In the genomic region with DNA sequence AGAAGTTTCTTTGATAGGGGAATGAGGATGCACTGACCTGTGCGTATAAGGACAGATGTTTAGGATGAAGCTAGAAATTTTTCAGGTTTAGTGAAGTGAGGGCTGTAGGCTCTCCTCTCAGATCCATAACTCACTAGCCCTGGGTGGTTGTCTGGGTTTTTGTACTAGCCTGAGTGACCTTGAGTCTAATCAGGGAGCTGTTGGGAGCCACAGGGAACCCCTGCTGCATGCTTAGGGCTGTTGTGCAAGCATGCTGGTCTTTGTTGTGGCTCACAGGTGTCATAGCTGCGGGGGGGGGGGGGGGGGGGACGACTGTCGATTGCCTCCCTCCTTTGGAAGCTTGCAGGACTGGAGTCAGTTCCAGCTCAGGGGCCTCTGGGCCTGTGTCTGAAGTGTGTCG, we compare ENCODE assay signal across 21 mouse cellular contexts. TPM values are rescaled to one million over a fixed set of nuclear protein-coding genes. Genes with fewer than 3 reads are reported as not detected.
DNase-seq lines count a peak whose midpoint lies in the region; ATAC-seq and TF ChIP-seq lines count a peak whose summit lies in the region.
"Had no signal": no experiment of that assay in that cellular context is flagged by ENCODE, and none has a peak within 500 bp of the region (broad histone marks: within the 10 kb centered on the region; RNA-seq: fewer than 3 reads in every experiment).

No protein-coding gene starts in this region.

- peaks cover 3% of the 10 kb centered on the region; the same call in 1 of the 2 replicates for H3K36me3 ChIP-seq in heart, embryonic 11.5 days (ENCODE audit: control insufficient read depth, insufficient read depth, low read length)
- peaks cover 4% of the 10 kb centered on the region for H3K36me3 ChIP-seq in heart, embryonic 15.5 days
- peaks cover 12% of the 10 kb centered on the region; the same call in 1 of the 2 replicates for H3K36me3 ChIP-seq in stomach, embryonic 15.5 days
- H3K36me3 ChIP-seq in stomach, postnatal 0 days (ENCODE audit: control insufficient read depth, insufficient read depth, low read length) = no peaks in the 10 kb centered on the region

- TF ChIP-seq CTCF in stomach, postnatal 0 days (IDR thresholded peaks at IDR 0.05; ENCODE audit: low read depth) = no peak

- H3K4me2 ChIP-seq in heart, embryonic 11.5 days = no peak overlapping the region
- H3K4me2 ChIP-seq in heart, embryonic 15.5 days = no peak overlapping the region
- H3K4me2 ChIP-seq in stomach, embryonic 15.5 days = no peak overlapping the region
- H3K4me2 ChIP-seq in stomach, postnatal 0 days (replicated peaks; ENCODE audit: low read depth) = no peak overlapping the region
- H3K4me2 ChIP-seq: embryonic facial prominence, embryonic 12.5 days; forebrain, embryonic 15.5 days; hindbrain, embryonic 12.5 days had no signal

- intact Hi-C loops in heart, postnatal 25 days (cut with DNase I) = no loop called here

- no peaks in the 10 kb centered on the region for H3K27me3 ChIP-seq in heart, embryonic 11.5 days (ENCODE audit: control insufficient read depth, insufficient read depth, low read length)
- no peaks in the 10 kb centered on the region for H3K27me3 ChIP-seq in heart, embryonic 15.5 days
- no peaks in the 10 kb centered on the region for H3K27me3 ChIP-seq in stomach, embryonic 15.5 days (replicated peaks)
- no peaks in the 10 kb centered on the region for H3K27me3 ChIP-seq in stomach, postnatal 0 days (ENCODE audit: control insufficient read depth, insufficient read depth, low read length)
- H3K27me3 ChIP-seq: CH12.LX; embryonic facial prominence, embryonic 12.5 days; forebrain, embryonic 15.5 days; hindbrain, embryonic 12.5 days had no signal

- no peak for DNase-seq in heart, postnatal 25 days (ENCODE audit: low spot score)
- DNase-seq in heart, adult 9 months (ENCODE audit: low spot score in 2 of 2) = no peak
- no peak for DNase-seq in stomach, postnatal 0 days (ENCODE audit: low spot score)
- DNase-seq in adrenal gland, adult 8-10 months = no peak
- DNase-seq: adrenal gland, postnatal 14 days; cerebellum, adult 11-12 months; cerebellum, adult 9-10 months; cerebellum, postnatal 25 days; gastrocnemius, postnatal 36 days; kidney, adult 8-10 months had no signal

- H3K4me3 ChIP-seq in heart, embryonic 11.5 days (ENCODE audit: low read depth, low read length) = no peak overlapping the region
- no peak overlapping the region for H3K4me3 ChIP-seq in heart, embryonic 15.5 days
- no peak overlapping the region for H3K4me3 ChIP-seq in stomach, embryonic 15.5 days (replicated peaks)
- no peak overlapping the region for H3K4me3 ChIP-seq in stomach, postnatal 0 days (ENCODE audit: low read depth, low read length)
- H3K4me3 ChIP-seq: embryonic facial prominence, embryonic 12.5 days; forebrain, embryonic 15.5 days; heart, adult 2 months; hindbrain, embryonic 12.5 days had no signal

- 0 out of 2 replicates have a peak, but pooled peaks cover 3% of the 10 kb centered on the region for H3K4me1 ChIP-seq in heart, embryonic 11.5 days (ENCODE audit: control insufficient read depth, insufficient read depth, low read length)
- peaks cover 14% of the 10 kb centered on the region for H3K4me1 ChIP-seq in heart, embryonic 15.5 days (replicated peaks)
- no peaks in the 10 kb centered on the region; the same call in 1 of the 2 replicates for H3K4me1 ChIP-seq in stomach, embryonic 15.5 days
- H3K4me1 ChIP-seq in stomach, postnatal 0 days (replicated peaks; ENCODE audit: control insufficient read depth, insufficient read depth) = no peaks in the 10 kb centered on the region
- H3K4me1 ChIP-seq: embryonic facial prominence, embryonic 12.5 days; forebrain, embryonic 15.5 days; hindbrain, embryonic 12.5 days had no signal

- no peak for TF ChIP-seq EP300 in stomach, postnatal 0 days (optimal IDR thresholded peaks at IDR 0.05)

- ATAC-seq in heart, embryonic 11.5 days (replicated peaks; ENCODE audit: insufficient number of reproducible peaks, low FRiP score, low TSS enrichment) = no peak
- no peak for ATAC-seq in heart, embryonic 15.5 days (replicated peaks; ENCODE audit: insufficient number of reproducible peaks, insufficient read depth, low FRiP score, low read depth)
- ATAC-seq in stomach, embryonic 15.5 days (ENCODE audit: insufficient read depth, low FRiP score, low read depth) = peak; percentile 47; the same call in 1 of the 2 replicates
- ATAC-seq in stomach, postnatal 0 days (ENCODE audit: low FRiP score, low TSS enrichment) = no peak
- ATAC-seq: forebrain, embryonic 15.5 days; hindbrain, embryonic 16.5 days; inflammation-experienced regulatory T-cells, adult 6 months; intestine, postnatal 0 days had no signal

- 40% methylated on average over 5 of the region's 5 CpGs for WGBS in heart, embryonic 11.5 days (ENCODE audit: insufficient replicate concordance)
- 34% methylated on average over 5 of the region's 5 CpGs for WGBS in heart, embryonic 15.5 days
- WGBS in stomach, embryonic 15.5 days = 41% methylated on average over 5 of the region's 5 CpGs
- WGBS in stomach, postnatal 0 days = 52% methylated on average over 5 of the region's 5 CpGs

- H3K27ac ChIP-seq in heart, embryonic 11.5 days (ENCODE audit: low read depth, low read length) = peak overlapping the region; percentile 60
- peak overlapping the region; percentile 76 for H3K27ac ChIP-seq in heart, embryonic 15.5 days
- no peak overlapping the region for H3K27ac ChIP-seq in stomach, embryonic 15.5 days
- no peak overlapping the region for H3K27ac ChIP-seq in stomach, postnatal 0 days (replicated peaks)
- H3K27ac ChIP-seq: embryonic facial prominence, embryonic 12.5 days; forebrain, embryonic 15.5 days; heart, adult 2 months; hindbrain, embryonic 12.5 days had no signal

- no peak overlapping the region for H3K9ac ChIP-seq in heart, embryonic 11.5 days (ENCODE audit: low read depth, low read length)
- H3K9ac ChIP-seq in heart, embryonic 15.5 days = no peak overlapping the region
- no peak overlapping the region for H3K9ac ChIP-seq in stomach, embryonic 15.5 days
- H3K9ac ChIP-seq in stomach, postnatal 0 days (ENCODE audit: low read length) = no peak overlapping the region
- H3K9ac ChIP-seq: embryonic facial prominence, embryonic 12.5 days; forebrain, embryonic 15.5 days; hindbrain, embryonic 12.5 days had no signal

- no peaks in the 10 kb centered on the region for H3K9me3 ChIP-seq in heart, embryonic 11.5 days (replicated peaks; ENCODE audit: control insufficient read depth, low read length)
- H3K9me3 ChIP-seq in heart, embryonic 15.5 days (replicated peaks) = no peaks in the 10 kb centered on the region
- no peaks in the 10 kb centered on the region for H3K9me3 ChIP-seq in stomach, embryonic 15.5 days
- H3K9me3 ChIP-seq in stomach, postnatal 0 days (ENCODE audit: control insufficient read depth, low read length) = no peaks in the 10 kb centered on the region
- H3K9me3 ChIP-seq: embryonic facial prominence, embryonic 12.5 days; forebrain, embryonic 15.5 days; hindbrain, embryonic 12.5 days had no signal

RNA-seq across cellular contexts. Expression of a gene that starts 16.9 kb away (rescaled TPM):
- 21.7 and 26.7 TPM in 2 replicates for polyA plus RNA-seq in heart, embryonic 11.5 days (2014; fragmentation: Nextera tagmentation; extraction: Ambion mirVana)
- total RNA-seq in heart, postnatal 25 days (2021) = 10 to 100 TPM; 57.0 to 62.1 TPM
- 24.0 and 25.7 TPM in 2 replicates for polyA plus RNA-seq in heart, embryonic 15.5 days (2015; fragmentation: Nextera tagmentation; extraction: Ambion mirVana)
- polyA plus RNA-seq in stomach, embryonic 15.5 days (2015; fragmentation: Nextera tagmentation; extraction: Ambion mirVana) = 22.2 and 27.9 TPM in 2 replicates
- 11.1 and 14.3 TPM in 2 replicates for polyA plus RNA-seq in stomach, postnatal 0 days (2015; fragmentation: Nextera tagmentation; extraction: Ambion mirVana)
- 10 to 100 TPM; 57.2 to 70.8 (median 62.5) TPM for total RNA-seq in adrenal gland, adult 8-10 months (2022)

RNA-seq across cellular contexts. Expression of a gene that starts 21.7 kb away (rescaled TPM):
- 68.6 and 71.2 TPM in 2 replicates for polyA plus RNA-seq in heart, embryonic 11.5 days (2014; fragmentation: Nextera tagmentation; extraction: Ambion mirVana)
- 10 to 100 TPM; 20.1 to 22.1 TPM for total RNA-seq in heart, postnatal 25 days (2021)
- polyA plus RNA-seq in heart, embryonic 15.5 days (2015; fragmentation: Nextera tagmentation; extraction: Ambion mirVana) = 44.1 and 48.6 TPM in 2 replicates
- 60.1 and 66.8 TPM in 2 replicates for polyA plus RNA-seq in stomach, embryonic 15.5 days (2015; fragmentation: Nextera tagmentation; extraction: Ambion mirVana)
- polyA plus RNA-seq in stomach, postnatal 0 days (2015; fragmentation: Nextera tagmentation; extraction: Ambion mirVana) = 42.9 and 44.0 TPM in 2 replicates
- 10 to 100 TPM; 34.5 to 45.1 (median 36.8) TPM for total RNA-seq in adrenal gland, adult 8-10 months (2022)

RNA-seq across cellular contexts. Expression of a gene that starts 33.0 kb away (rescaled TPM):
- polyA plus RNA-seq in heart, embryonic 11.5 days (2014; fragmentation: Nextera tagmentation; extraction: Ambion mirVana) = 31.5 and 34.5 TPM in 2 replicates
- 10 to 100 TPM; 69.5 to 70.7 TPM for total RNA-seq in heart, postnatal 25 days (2021)
- polyA plus RNA-seq in heart, embryonic 15.5 days (2015; fragmentation: Nextera tagmentation; extraction: Ambion mirVana) = 29.7 and 35.8 TPM in 2 replicates
- polyA plus RNA-seq in stomach, embryonic 15.5 days (2015; fragmentation: Nextera tagmentation; extraction: Ambion mirVana) = 1.5 and 2.2 TPM in 2 replicates
- 2.6 and 2.7 TPM in 2 replicates for polyA plus RNA-seq in stomach, postnatal 0 days (2015; fragmentation: Nextera tagmentation; extraction: Ambion mirVana)
- 1 to 10 TPM; 1.1 to 4.8 (median 1.5) TPM for total RNA-seq in adrenal gland, adult 8-10 months (2022)

Comparison
In these comparisons a context has a peak if more than half of its experiments do, and no peak if none do; other contexts are left out.
1. H3K27ac ChIP-seq: peak in heart, embryonic 11.5 days (single experiment) and heart, embryonic 15.5 days (single experiment); none in stomach, embryonic 15.5 days (single experiment) and stomach, postnatal 0 days (single experiment).